Mouse (Mus musculus) G1E (cell line): ENCODE results near the gene Tarbp2.

ENCODE experiments used
- CTCF ChIP-seq: IDR thresholded peaks from 2 replicates; pipeline ENCODE4 v1.5.1; 2012; ENCODE audit warnings: low read depth, low read length, inconsistent platforms, mixed read lengths
- GATA1 ChIP-seq: IDR thresholded peaks from 2 replicates; pipeline ENCODE4 v1.6.1; 2012; ENCODE audit warnings: borderline replicate concordance, low read length, inconsistent platforms, mixed read lengths
- GATA2 ChIP-seq: IDR thresholded peaks from 2 replicates; pipeline ENCODE4 v1.6.1; 2012; ENCODE audit warnings: low read depth, low read length, inconsistent platforms, borderline replicate concordance
- POLR2AphosphoS5 ChIP-seq: IDR thresholded peaks from 2 replicates; pipeline ENCODE4 v1.6.1; 2012; ENCODE audit warnings: low read depth, low read length, inconsistent platforms; ENCODE audit not compliant: insufficient replicate concordance
- TAL1 ChIP-seq: conservative IDR thresholded peaks from 2 replicates; pipeline ENCODE4 v1.6.1; 2012; ENCODE audit warnings: low read depth, low read length, inconsistent platforms, mixed read lengths

DNA sequence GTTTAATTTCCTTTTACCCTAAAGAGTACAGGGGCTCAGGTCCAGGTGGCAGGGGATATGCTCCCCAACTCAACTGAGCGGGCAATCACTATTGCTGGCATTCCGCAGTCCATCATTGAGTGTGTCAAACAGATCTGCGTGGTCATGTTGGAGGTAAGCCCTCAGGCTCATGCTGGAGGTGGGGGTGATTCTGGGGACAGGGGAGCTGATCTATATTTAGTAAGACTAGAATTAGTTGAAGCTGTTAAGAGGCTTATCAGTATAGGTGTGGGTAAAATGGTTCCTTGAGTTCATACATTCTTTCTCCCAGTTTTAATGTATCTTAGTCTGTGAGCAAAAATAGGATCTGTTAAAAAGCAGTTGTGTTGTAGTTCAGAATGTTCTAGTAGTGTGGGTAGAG, 34.9 kb upstream of the Tarbp2 start:
- TF ChIP-seq CTCF = no peak
- TF ChIP-seq TAL1 = no peak
- TF ChIP-seq GATA2 = no peak
- TF ChIP-seq GATA1 = no peak
- TF ChIP-seq POLR2AphosphoS5 = no peak
